Mouse (Mus musculus) gastrocnemius, adult 2 months (tissue): Measurements from ENCODE around the gene Ralgps2. TPM values are rescaled to one million over a fixed set of nuclear protein-coding genes. Genes with fewer than 3 reads are reported as not detected.

Experiments used
- DNase-seq: peaks from one replicate; pipeline ENCODE4 v3.0.0; 2022
- H3K27ac ChIP-seq: fragments of 200-600 bp; 2 replicates; pipeline ENCODE4 v1.8.1; 2022; ENCODE audit warnings: mild to moderate bottlenecking
- H3K4me3 ChIP-seq: fragments of 200-600 bp; 2 replicates; pipeline ENCODE4 v1.8.1; 2022; ENCODE audit warnings: mild to moderate bottlenecking, moderate library complexity
- CTCF ChIP-seq: fragments of 200-600 bp; IDR thresholded peaks from 2 replicates; pipeline ENCODE4 v1.8.1; 2022; ENCODE audit warnings: antibody characterized with exemption, mild to moderate bottlenecking, moderate library complexity
- intact Hi-C: fragments of 180-260 bp; cut with DNase I; formaldehyde crosslinking; loops from one replicate; pipeline ENCODE4 v1.15.1; 2025
- total RNA-seq, 2 experiments: library from RNA; stranded (reverse); gene quantifications; 2 replicates each; pipeline ENCODE4 v1.2.3; 2021

Gene Ralgps2
- total RNA-seq, 2 experiments from 2014 or later: 1.5 to 1.9 TPM

GRCm38 (mm10) chr1:156938705-156939242, 652 bp downstream of the Ralgps2 start:
- intact Hi-C loops: no loop called here
- no peak for TF ChIP-seq CTCF
- Histone ChIP-seq H3K4me3 (peak overlapping the region; percentile 87), H3K27ac (peak overlapping the region; percentile 38; the same call in 1 of the 2 replicates)
- DNase-seq: peak; percentile 53

GRCm38 (mm10) chr1:156937436-156937835, 2.0 kb downstream of the Ralgps2 start:
- intact Hi-C loops: no loop called here

GRCm38 (mm10) chr1:156933712-156934111, 5.7 kb downstream of the Ralgps2 start:
- Histone ChIP-seq H3K4me3 (no peak overlapping the region), H3K27ac (no peak overlapping the region)
- TF ChIP-seq CTCF: no peak
- no peak for DNase-seq
- intact Hi-C loops: no loop called here

More at GRCm38 (mm10) chr1:156937436-156937835, 2.0 kb downstream of the Ralgps2 start:
- DNase-seq: no peak
- Histone ChIP-seq H3K4me3 (no peak overlapping the region), H3K27ac (no peak overlapping the region)
- TF ChIP-seq CTCF: no peak

GRCm38 (mm10) chr1:156932036-156932774, 7.2 kb downstream of the Ralgps2 start:
- Histone ChIP-seq H3K27ac (no peak overlapping the region), H3K4me3 (no peak overlapping the region)
- DNase-seq: no peak
- intact Hi-C loops: no loop called here
- no peak for TF ChIP-seq CTCF

GRCm38 (mm10) chr1:156931106-156931870, 8.1 kb downstream of the Ralgps2 start:
- intact Hi-C loops: no loop called here
- Histone ChIP-seq H3K4me3 (no peak overlapping the region), H3K27ac (no peak overlapping the region)
- DNase-seq: peak; percentile 50
- TF ChIP-seq CTCF: no peak

GRCm38 (mm10) chr1:156930263-156930662, 9.2 kb downstream of the Ralgps2 start:
- no peak overlapping the region for H3K4me3 ChIP-seq
- no peak for TF ChIP-seq CTCF
- H3K27ac ChIP-seq: no peak overlapping the region
- DNase-seq: no peak
- intact Hi-C loops: no loop called here

GRCm38 (mm10) chr1:156928255-156928654, 11.2 kb downstream of the Ralgps2 start:
- no peak overlapping the region for H3K27ac ChIP-seq
- DNase-seq: no peak
- TF ChIP-seq CTCF: no peak
- intact Hi-C loops: no loop called here
- no peak overlapping the region for H3K4me3 ChIP-seq

- intact Hi-C loops: no loop called here
- no peak overlapping the region for H3K27ac ChIP-seq
- no peak for DNase-seq
Measured at GRCm38 (mm10) chr1:156923511-156923910, 15.9 kb downstream of the Ralgps2 start.

GRCm38 (mm10) chr1:156922921-156923320, 16.5 kb downstream of the Ralgps2 start:
- intact Hi-C loops: no loop called here
- H3K27ac ChIP-seq: no peak overlapping the region
- H3K4me3 ChIP-seq: no peak overlapping the region
- DNase-seq: no peak
- TF ChIP-seq CTCF: no peak

More at GRCm38 (mm10) chr1:156923511-156923910, 15.9 kb downstream of the Ralgps2 start:
- H3K4me3 ChIP-seq: no peak overlapping the region
- no peak for TF ChIP-seq CTCF

- peak; percentile 27 for DNase-seq
- Histone ChIP-seq H3K4me3 (no peak overlapping the region), H3K27ac (no peak overlapping the region)
- TF ChIP-seq CTCF: no peak
- intact Hi-C loops: no loop called here
Measured at GRCm38 (mm10) chr1:156921290-156921994, 18.0 kb downstream of the Ralgps2 start.

- intact Hi-C loops: loop anchor here (1.0 to 10.0 kb wide), 2 partner anchors 159 to 367 kb away; no protein-coding TSS in a partner anchor
- H3K27ac ChIP-seq: no peak overlapping the region
- DNase-seq: no peak
- H3K4me3 ChIP-seq: no peak overlapping the region
- TF ChIP-seq CTCF: peak; percentile 79
Measured at GRCm38 (mm10) chr1:156917460-156917859, 22.0 kb downstream of the Ralgps2 start.

GRCm38 (mm10) chr1:156916361-156916760, 23.1 kb downstream of the Ralgps2 start:
- no peak for DNase-seq
- no peak for TF ChIP-seq CTCF
- intact Hi-C loops: loop anchor here (10.0 kb wide), 1 partner anchor 368 kb away; no protein-coding TSS in a partner anchor
- Histone ChIP-seq H3K27ac (no peak overlapping the region), H3K4me3 (no peak overlapping the region)
